Mouse (Mus musculus) thymus, postnatal 25 days (tissue): Measurements from ENCODE around the gene Nmral1.
A peak's percentile ranks its signal among the peaks of the same experiment; 100 is the strongest.

Source experiments
- DNase-seq: peaks from one replicate; pipeline ENCODE4 v3.0.0; 2022

Gene Nmral1

DNA sequence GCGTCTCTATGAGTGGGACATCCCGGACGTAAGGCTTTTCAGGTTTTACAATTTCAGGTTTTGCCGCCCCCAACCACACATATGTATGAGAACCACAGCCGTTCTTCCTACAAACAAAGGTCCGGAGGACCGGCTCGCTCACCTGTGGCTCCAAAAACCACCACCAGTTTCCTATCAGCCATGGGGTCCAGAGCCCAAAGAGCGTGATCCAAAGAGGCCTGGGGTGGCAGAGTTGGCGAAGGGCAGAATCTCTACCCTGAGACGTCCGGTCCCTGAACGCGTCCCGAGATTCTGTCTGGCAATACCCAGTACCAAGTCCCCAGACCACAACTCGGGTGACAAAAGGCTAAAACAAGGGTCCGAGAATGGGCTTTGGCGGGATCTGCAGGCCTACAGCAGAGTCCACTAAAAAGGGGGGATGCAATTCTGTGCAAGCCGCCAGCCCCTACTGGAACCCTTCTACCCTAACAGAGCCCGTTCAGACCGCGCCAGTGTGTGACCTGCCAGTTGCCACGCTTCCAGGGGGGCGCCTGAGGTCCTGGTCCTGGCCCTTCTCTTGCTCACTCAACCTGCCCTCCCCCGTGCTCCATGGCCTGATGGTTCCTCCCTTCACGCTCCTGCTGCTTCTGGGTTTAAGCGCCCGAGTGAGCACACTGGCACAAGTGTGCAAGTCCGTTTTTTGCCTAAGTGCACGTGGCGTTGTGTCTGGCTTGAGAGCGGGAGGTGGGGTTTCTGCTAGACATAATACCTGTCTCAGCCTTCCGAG, at the start of gene Nmral1:
TSS of gene Nmral1 (minus strand) at position 604 of the 766 bp plus-strand sequence.
- DNase-seq = peak; percentile 66

- no peak for DNase-seq
Measured at GRCm38 (mm10) chr16:4768719-4769118, 49.6 kb upstream of the Nmral1 start.

DNA sequence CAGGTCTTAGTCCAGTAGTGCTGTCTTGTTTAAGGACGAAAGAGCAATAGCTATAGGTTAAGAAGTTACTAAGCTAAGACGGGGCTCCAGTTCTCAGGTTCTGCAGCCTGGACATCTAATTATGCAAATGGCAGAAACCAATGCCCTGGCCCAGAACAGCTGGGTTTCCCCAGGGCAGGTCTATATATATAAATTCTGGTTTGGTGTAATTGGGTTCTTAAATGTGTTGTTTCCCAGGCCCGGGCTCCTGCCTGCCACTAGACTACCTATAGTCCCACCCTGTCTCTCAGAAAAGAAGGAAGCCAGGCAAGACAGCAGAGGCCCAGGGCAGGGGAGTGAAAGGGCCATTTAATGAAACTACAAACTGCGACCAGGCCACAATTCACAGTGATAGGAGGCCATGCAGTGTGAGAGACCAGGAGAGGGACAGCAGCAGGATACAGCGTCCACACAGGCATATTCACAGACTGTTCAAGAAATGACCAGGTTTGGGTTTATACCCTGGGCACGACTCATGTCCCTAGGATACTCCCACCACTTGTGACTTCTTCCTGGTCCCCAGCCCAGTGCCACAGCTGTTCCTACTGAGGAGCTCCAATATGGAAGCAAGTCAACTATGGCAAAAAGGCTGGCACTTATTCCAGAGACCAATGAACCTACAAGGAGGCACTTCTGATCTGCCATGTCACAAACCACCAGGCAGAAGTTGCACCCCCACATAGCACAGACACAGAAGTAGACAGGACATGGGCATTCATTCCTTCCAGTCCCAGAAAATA, 48.0 kb upstream of the Nmral1 start:
- no peak for DNase-seq

- no peak for DNase-seq
Measured at GRCm38 (mm10) chr16:4765852-4766251, 46.7 kb upstream of the Nmral1 start.

GRCm38 (mm10) chr16:4763276-4763675, 44.1 kb upstream of the Nmral1 start:
- DNase-seq = peak; percentile 28

- no peak for DNase-seq
Measured at GRCm38 (mm10) chr16:4762437-4762836, 43.3 kb upstream of the Nmral1 start.

GRCm38 (mm10) chr16:4756660-4757335, 37.6 kb upstream of the Nmral1 start:
- peak; percentile 21 for DNase-seq

DNA sequence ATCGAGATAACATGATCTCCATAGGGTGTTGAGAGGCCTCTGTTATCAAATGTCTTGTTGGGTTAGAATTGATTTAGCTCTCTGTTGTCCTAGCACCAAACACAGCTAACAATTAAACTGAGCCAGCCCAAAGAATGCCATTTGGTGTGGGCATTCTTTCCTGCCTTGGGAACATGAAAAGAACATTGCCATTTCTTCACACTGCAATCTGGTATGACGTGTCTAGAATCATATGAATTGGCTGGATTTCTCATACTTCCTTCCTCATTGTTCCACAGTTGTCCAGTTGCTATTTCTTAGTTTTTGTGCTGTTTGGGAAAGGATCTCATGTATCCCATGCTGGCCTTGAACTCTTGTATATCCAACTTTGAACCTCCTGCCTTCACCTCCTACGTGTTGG, 34.9 kb upstream of the Nmral1 start:
- no peak for DNase-seq

- no peak for DNase-seq
Measured at GRCm38 (mm10) chr16:4752155-4752554, 33.0 kb upstream of the Nmral1 start.

GRCm38 (mm10) chr16:4742186-4742585, 23.0 kb upstream of the Nmral1 start:
- DNase-seq = no peak

GRCm38 (mm10) chr16:4739994-4740393, 20.8 kb upstream of the Nmral1 start:
- no peak for DNase-seq

- no peak for DNase-seq
Measured at GRCm38 (mm10) chr16:4736262-4736661, 17.1 kb upstream of the Nmral1 start.

DNA sequence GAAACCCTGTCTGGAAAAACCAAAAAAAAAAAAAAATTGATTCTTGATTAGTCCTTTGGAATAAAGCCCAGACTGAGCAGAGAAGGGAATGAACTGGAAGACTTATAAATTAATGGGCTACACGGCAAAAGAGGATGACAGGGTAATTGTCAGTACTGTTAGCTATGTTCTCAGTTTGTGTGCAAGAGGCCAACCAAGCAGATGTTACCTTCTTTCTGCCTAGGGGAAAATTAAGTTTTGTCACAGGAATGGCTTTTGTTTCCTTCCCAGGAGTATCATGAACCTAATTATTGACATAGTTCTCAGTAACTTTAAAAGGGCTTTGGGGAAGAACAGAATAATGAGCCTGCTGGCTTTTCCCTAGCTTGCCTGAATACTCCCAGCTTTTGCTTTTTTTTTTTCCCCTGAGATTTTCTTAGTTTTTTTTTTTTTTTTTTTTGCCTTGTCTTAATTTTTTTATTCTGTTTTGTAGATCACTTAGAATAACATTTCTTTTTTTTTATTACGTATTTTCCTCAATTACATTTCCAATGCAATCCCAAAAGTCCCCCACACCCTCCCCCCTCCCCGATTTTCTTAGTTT, 11.7 kb upstream of the Nmral1 start:
- no peak for DNase-seq

DNA sequence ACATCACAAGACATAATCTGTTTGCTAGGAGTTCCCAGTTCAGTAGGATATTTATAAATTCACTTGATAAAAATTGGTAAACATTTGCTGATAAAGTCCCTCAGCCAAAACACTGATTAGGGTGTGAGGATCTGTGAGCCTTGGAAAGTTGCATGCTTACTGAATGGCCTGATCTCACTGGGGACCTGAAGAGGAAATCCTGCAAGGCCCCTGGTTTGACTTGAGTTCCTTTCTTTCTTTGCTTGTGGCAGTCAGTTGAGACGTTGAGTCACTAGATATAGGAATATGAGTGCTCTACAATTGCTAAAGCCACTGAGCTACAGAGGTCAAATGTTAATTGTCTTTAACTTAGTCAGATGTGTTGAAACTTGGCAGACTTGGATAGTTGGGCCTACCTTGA, 8.8 kb upstream of the Nmral1 start:
- DNase-seq = no peak

DNA sequence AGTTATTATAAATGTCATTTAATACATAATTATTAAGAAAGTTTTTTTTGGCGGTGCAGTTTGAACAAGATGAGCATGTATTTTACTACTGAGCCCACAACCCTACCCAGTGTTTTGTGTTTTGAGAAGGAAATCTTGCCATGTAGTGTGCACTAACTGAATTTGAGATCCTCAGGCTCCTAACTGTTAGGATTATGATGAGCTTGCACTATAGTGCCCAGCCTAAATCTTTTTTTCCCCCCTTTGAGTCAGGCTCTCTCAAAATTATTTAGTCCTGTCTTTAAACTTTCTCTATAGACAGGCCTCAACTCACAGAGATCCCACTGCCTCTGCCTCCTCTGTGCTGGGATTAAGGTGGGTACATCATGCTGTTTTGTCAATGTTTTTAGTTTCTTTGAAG, 8.4 kb upstream of the Nmral1 start:
- DNase-seq = no peak

- no peak for DNase-seq
Measured at GRCm38 (mm10) chr16:4726528-4727128, 7.5 kb upstream of the Nmral1 start.

GRCm38 (mm10) chr16:4725780-4726527, 6.8 kb upstream of the Nmral1 start, which contains the start of gene Hmox2:
Gene Hmox2, plus strand, starts transcription at chr16:4726361.
- DNase-seq = peak; percentile 97

- no peak for DNase-seq
Measured at GRCm38 (mm10) chr16:4725266-4725665, 6.1 kb upstream of the Nmral1 start.

GRCm38 (mm10) chr16:4722915-4723209, 3.7 kb upstream of the Nmral1 start:
- DNase-seq = peak; percentile 35

GRCm38 (mm10) chr16:4722128-4722914, 3.2 kb upstream of the Nmral1 start:
- peak; percentile 45 for DNase-seq

DNA sequence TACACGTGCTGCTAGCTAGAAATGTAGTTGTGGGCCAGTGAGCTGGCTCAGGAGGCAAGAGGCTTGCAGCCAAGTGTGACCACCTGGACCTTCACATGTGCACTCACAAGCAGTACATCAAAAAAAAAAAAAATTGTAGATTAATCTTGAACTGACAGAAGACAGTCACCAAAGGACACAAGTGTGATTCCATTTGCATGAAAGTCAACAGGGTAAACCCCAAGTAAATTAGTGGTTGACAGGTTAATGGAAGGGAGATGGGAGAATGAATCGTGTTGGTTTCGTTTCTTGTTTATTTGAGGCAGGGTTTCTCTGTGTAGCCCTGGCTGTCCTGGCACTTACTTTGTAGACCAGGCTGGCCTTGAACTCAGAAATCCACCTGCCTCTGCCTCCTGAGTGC, 1.3 kb downstream of the Nmral1 start:
- DNase-seq = no peak
